Mouse (Mus musculus) heart, postnatal 0 days (tissue): ENCODE results near the gene Cptp.

Source experiments
- CTCF ChIP-seq: IDR thresholded peaks from 2 replicates; pipeline ENCODE4 v1.5.1; 2016; ENCODE audit warnings: antibody characterized with exemption, control low read depth, low read depth
- EP300 ChIP-seq: IDR thresholded peaks from 2 replicates; pipeline ENCODE4 v1.6.1; 2016; ENCODE audit warnings: antibody characterized with exemption, low read depth

DNA sequence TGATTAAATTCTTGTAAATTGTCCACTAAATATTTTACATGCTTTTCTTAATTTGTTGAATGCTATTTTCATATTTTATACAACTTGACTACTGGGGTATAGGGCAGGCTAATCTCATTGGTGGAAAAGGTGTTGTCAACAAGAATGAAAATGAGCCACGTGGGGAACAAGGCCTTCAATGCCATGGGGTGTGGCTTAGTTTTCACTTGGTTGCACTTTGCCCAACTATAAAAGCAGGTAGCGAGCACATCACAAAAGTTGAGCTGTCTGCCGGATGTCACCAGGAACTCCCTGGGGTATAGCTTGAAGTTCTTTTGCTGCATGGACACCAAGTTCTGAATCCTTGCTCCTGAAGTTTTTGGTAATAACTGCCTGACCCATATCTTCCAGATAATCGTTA, 51.7 kb downstream of the Cptp start:
- no peak for TF ChIP-seq CTCF
- no peak for TF ChIP-seq EP300
